Mouse (Mus musculus) adrenal gland (tissue): Measurements from ENCODE around the gene Olfr1441.

Experiments
- intact Hi-C: fragments of 180-260 bp; cut with DNase I; formaldehyde crosslinking; loops from one replicate; pipeline ENCODE4 v1.15.1; 2025
- long read RNA-seq, 2 experiments: library from polyadenylated mRNA; unstranded; transcript quantifications; one replicate each; pipeline ENCODE4 v2.0.0; 2020; ENCODE audit warnings: borderline replicate concordance in 1 of 2; ENCODE audit not compliant: insufficient replicate concordance in 1 of 2

Gene Olfr1441
- long read RNA-seq, experiment 1: 0 reads
- long read RNA-seq, experiment 2: 0 reads

- intact Hi-C loops: no loop called here
These were observed at the start of gene Olfr1441 for GRCm38 (mm10) chr19:12417361-12417760. Gene Olfr1441, plus strand, starts transcription at chr19:12417433.

GRCm38 (mm10) chr19:12373004-12373403 is 44.2 kb upstream of the Olfr1441 start:
- intact Hi-C loops: no loop called here

DNA sequence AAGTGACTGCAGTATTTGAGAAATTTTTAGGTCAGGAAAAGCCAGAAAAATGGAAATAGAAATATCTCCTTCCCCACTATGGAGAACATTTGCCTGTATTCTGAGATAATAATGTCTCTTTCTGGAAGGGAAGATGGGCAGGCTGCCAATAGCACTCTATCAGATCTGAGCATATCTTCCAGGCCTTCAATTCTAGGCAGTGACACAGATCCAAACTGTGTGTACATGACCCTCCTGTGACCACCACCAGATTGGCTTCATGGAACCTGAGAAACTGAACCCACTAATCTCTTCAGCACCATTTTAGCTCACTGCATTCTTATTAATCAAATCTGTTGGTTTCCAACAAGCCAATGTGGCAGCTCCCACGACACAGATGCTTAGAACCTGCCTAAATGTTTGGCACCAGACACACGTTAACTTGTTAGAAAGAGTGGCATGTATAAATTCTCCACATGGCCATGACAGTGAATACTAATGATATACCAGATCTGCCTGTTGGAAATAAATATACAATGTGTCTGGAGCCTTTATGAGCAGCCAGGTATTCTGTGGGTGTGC is 42.7 kb upstream of the Olfr1441 start:
- intact Hi-C loops: no loop called here

- intact Hi-C loops: no loop called here
These were observed 30.3 kb upstream of the Olfr1441 start, which contains the start of gene Olfr1440 for GRCm38 (mm10) chr19:12386979-12387378. Gene Olfr1440, plus strand, starts transcription at chr19:12387279.

DNA sequence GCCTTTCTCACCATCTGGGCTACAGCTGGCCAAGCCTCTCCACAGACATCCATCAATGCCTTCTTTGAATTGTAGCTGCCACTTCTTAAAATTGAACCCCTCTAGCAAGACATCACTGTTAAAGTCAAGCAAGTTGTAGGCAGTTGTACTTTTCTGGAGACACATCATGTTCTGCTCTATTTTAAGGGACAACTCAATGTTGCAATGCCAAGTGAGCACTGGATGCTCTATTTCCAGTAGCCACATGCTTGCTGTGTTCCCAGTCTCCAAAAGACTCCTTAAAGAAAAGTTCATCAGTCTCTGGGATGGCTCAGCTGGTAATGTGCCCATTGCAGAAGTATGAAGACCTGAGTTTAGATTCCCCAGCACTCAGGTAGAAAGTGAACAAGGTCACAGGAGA is 3.5 kb upstream of the Olfr1441 start:
- intact Hi-C loops: no loop called here

GRCm38 (mm10) chr19:12418312-12418711 is 1.1 kb downstream of the Olfr1441 start:
- intact Hi-C loops: no loop called here

DNA sequence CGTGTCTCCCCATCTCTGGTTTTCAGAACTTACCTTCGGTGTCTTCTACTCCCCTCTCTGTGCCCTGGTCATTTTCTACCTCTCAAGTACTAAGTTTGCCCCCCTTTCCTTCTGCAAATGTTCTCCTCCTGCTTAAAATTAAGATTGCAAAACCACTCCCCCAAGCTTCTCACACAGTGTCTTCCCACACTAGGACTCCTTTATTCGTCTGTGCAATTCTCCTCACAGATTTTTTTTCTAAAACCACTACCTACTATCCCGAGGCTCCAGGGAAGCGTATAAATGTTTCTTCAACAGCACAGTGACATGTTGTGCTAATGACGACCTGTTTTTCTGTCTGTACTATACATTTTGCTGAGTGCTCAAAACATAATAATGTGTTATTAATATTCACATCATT is 3.3 kb downstream of the Olfr1441 start:
- intact Hi-C loops: no loop called here

DNA sequence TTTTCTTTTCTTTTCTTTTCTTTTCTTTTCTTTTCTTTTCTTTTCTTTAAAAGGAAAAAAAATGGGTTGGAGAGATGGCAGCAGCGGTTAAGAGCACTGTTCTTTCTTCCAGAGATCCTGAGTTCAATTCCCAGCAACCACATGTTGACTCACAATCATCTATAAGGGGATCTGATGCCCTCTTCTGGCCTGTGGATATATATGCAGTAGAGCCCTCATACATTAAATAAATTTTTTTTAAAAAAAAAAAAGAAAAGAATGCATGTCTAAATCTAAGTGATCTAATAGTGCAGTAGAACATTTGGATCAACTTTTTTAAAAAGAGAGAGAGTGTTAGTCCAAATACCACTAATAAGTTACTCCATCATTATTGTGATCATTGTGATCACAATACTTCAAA is 4.4 kb downstream of the Olfr1441 start:
- intact Hi-C loops: no loop called here

DNA sequence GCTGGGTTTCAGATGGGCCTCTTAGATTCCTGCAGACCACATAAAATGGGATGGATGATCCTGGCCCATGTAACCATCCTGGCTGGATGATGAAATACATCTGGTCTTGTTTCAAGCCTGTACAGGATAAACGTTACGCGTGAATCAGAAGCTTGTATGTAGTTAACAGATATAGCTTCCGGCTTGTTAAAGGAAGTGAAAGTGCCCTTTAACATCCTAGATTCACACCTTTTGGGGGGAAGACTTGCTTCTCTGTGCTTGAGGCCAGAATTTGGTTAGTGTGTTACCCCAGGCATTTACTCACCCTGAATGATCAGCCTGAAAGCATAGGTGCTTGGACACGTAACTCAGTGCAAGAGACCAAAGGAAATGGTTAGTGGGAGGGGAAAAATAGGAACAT is 9.9 kb downstream of the Olfr1441 start:
- intact Hi-C loops: no loop called here

DNA sequence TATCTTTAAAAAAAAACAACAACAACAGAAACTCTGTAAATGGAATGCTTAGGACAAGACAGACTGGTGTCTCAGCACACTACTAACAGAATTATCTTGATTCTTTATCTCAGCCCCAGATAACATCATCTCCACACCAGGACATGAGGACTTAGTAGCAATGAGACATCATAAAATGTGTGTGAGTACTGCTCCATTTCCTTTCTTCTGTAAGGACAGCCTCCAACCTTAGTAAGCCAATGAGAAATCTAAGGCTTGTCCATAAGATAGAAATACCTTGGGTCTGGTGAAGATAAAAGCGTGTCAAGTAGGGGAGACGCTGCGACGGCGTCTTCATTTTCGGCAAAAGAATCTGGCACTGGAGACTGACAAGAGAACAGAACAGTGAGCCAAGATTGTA is 10.4 kb downstream of the Olfr1441 start, which contains the start of gene Pfpl:
Gene Pfpl (plus strand): TSS at position 301 of the 400 bp plus-strand sequence.
- intact Hi-C loops: no loop called here

DNA sequence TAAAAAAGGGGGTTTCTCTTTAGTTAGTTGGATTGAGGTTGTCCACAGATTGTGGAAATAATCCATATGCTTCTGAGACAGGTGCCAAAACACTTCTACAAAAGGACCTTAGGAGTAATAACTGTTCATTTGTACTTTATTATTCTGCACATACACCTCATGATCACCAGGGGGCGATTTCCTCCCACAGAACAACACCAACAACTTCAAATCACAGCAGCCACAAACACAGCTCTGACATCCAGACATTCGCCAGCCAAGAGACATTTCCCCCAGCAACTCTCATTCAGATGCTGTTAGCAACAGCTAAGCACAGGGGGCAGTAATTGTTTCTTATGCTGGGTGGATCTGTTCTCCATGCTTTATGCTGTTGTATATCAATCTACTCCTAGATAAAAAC is 15.8 kb downstream of the Olfr1441 start:
- intact Hi-C loops: loop anchor here (2.0 to 5.0 kb wide), 4 partner anchors 34 to 301 kb away; no protein-coding TSS in a partner anchor

GRCm38 (mm10) chr19:12435011-12435416 is 17.8 kb downstream of the Olfr1441 start:
- intact Hi-C loops: no loop called here

DNA sequence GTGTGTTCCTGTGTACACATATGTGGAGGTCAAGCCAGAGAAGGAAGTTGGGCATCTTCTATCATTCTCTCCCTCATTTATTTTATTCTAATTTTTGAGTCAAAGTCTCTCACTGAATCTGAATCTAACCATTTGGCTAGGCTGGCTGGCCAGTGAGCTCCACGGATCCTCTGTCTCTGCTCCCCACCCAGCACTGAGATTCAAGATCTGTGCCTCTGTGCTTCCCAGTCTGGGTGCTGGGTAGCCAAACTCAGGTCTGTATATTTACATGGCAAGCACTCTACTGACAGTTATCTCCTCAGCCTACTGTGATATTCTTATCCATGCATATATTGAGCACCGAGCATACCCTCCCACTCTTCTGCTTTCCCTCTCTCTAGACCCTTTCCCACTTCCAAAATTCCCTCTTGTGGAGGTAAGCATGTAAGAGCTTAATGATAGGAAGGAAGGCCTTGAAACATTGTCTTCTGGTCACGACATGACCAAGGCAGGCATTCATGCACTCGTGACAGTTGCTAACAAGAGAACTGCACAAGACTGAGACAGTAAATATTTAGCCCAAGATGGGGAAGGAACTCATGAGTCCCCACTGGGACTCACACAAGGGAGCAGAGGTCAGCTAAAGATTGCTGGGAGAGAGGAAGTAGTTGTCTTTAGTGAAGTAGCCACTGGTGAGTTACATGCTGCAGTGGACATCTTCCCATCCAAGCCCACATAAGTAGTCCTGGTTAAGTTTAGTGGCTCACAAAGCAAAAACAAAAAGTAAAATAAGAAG is 18.7 kb downstream of the Olfr1441 start:
- intact Hi-C loops: no loop called here

- intact Hi-C loops: no loop called here
These were observed 22.3 kb downstream of the Olfr1441 start for GRCm38 (mm10) chr19:12439581-12439980.

GRCm38 (mm10) chr19:12440103-12440725 is 23.0 kb downstream of the Olfr1441 start:
- intact Hi-C loops: no loop called here

DNA sequence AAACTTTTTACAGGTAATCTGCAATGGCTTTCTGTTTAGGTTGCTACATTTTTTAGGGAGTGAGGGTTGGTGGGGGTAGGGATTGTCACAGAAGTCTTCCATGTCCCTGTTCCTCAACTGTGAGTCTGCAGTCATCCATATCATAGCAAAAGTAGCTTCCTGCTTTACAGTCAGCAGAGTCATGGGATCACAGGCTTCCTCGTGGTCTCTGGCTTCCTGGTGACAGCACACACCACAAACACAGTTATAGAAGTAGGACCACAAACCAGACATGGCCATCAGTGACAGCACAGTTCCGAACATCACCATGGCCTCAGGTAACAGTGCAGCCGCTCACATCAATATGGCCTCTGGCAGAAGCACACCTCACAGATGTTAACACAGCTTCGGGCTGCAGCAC is 25.3 kb downstream of the Olfr1441 start:
- intact Hi-C loops: no loop called here

DNA sequence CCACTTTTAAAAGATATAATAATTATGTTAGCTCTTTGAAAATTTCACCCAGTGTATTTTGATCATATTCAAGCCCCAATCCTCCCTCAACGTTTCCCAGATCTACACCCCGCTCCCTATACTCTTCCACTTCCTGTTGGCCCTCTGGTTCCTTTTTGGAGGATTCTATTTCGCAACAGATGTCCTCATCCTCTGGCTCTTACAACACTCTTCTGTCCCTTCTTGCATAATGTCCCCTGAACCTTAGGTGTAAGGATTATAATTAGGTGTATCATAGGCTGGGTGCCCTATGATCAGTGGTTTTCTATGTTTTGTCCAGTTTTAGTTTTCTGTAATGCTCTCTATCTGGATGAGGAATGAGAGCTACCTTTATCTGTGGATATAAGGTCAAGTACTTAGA is 27.8 kb downstream of the Olfr1441 start:
- intact Hi-C loops: no loop called here

DNA sequence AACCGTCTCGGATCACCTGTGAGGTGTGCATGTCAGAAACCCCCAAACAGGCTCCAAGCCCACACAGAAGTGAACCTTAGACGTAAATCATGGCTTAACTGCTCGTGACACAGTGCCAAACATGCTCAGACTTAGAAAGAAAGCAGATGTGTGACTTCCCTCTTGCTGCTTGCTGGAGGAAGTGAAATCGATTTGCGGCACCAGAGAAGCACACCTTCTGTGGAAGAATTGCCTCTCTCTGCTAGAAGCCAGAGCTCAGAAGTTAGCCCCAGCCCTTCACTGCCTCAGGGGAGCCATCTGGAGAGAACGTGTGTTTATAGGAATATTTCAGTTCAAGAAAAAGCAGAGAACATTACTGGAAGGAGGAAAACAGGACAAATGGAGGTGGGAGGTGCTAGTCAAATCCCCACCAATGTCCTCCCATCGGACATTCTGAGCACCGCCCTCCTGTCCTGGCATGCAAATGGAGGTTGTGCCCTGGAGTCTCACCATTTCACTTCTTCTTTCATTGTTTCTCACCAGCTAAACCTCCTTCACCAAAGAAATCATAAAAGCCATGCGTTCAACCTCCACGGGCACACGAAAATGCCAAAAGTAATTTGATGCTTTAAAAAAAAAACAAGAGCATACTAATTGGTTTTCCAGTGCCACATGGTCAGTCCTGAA is 40.3 kb downstream of the Olfr1441 start:
- intact Hi-C loops: no loop called here

DNA sequence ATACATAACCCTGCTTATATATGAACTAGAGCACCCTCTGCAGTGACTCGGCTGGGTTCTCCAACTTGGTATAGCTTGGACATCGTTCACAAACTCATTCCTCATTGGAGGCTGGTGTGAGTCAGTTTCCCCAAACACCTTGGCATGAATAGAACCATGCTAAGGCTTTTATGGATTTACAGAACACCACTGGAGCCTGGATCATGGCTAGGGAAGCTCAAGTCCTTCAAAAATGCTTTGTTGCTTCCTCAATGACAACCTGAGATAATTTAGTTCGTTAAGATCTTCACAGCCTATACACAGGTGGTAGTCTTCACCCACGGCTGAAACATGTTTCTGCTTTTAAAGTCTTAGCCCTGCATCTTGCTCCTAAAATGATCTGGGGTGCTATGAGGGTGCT is 42.3 kb downstream of the Olfr1441 start:
- intact Hi-C loops: no loop called here

DNA sequence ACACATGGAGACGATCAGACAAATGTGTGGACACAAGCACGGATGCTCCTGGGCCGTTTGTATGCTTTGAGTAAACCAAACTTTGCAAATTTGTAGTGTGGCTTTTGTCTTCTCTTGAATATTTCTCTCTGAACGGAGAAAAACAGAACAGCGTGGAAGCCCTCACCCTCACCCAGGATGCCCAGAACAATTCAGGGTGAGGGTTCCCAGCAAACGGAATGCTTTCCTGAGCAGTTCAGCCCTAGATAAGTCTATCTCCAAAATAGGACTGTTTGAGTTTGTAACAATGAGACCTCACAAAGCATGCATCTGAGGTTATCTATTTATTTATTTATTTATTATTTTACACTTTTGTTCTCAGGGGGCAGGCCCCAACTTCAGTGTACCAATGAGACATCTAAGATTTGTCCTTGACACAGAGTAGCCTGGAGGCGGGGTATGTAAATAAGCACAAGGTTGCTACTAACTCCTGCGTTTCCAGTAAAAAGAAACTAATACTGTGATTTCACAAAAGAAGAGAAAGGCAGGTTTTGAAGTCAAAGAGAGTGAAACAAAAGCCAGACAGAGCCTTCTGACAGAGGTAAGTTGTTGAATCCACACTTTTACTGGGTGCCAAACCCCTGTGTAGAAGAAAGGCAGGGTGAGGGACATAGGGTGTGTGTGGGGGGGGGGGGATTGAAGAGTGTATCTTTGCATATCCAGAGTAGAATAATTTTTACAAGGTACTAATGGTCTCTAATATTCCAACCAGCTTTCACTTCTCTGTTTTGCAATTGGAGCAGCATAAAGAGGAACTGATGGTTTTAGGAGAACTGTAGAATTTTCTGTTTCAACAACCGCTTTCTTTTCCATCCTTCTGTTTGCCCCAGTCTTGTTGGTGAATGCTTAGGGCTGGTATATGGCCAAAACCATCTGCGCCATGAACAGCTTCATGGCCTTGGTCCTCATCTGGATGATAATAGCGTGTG is 43.3 kb downstream of the Olfr1441 start, which contains the start of gene Mpeg1:
Gene Mpeg1 (plus strand): TSS at position 498 of the 968 bp plus-strand sequence.
- intact Hi-C loops: no loop called here
